Mouse (Mus musculus) lung, adult 18-20 months (tissue): ENCODE measurements around the gene Diablo.

Experiments used
- DNase-seq, 2 experiments: peaks; one replicate each; pipeline ENCODE4 v3.0.0; 2022; ENCODE audit warnings: mixed read lengths in 2 of 2

The Diablo gene

DNA sequence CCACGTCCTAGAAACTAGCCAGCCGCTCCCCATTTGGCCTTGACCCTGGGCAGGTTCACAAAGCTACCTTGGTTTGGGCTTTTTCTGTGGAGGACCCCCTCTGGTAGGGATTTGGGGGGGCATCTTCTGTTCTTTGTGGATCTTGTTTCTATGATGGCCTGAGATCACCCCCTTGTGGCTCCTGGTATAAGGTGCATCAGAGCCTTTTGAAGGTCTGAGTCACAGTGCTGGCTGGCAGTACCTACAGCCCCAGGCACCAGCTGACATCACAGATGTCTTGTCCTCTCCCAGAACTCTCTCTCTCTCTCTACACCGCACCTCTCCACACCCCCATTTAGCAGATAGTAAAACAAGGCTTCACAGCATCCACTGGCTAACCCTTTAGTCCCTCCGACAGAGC, 24.3 kb downstream of the Diablo start:
- no peak for DNase-seq

DNA sequence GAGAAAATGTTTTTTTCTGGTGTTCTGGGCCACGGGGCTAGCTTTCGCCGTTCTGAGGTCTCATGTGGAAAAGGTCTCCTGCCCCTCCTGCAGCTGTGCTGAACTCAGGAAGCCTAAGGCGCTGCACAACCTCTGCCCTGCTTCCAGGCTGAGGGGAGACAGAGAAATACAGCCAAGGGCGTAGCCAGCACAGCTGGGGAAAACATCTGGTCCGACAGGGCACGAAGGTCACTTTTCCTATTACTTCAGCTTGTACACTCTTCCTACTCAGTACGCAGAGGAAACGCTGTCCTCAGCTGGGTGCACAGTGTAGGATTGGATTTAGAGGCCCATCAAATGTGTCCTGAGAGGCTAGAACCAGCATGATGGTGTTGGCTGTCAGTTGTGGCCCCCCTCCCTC, 34.0 kb downstream of the Diablo start:
- DNase-seq, result no peak

DNA sequence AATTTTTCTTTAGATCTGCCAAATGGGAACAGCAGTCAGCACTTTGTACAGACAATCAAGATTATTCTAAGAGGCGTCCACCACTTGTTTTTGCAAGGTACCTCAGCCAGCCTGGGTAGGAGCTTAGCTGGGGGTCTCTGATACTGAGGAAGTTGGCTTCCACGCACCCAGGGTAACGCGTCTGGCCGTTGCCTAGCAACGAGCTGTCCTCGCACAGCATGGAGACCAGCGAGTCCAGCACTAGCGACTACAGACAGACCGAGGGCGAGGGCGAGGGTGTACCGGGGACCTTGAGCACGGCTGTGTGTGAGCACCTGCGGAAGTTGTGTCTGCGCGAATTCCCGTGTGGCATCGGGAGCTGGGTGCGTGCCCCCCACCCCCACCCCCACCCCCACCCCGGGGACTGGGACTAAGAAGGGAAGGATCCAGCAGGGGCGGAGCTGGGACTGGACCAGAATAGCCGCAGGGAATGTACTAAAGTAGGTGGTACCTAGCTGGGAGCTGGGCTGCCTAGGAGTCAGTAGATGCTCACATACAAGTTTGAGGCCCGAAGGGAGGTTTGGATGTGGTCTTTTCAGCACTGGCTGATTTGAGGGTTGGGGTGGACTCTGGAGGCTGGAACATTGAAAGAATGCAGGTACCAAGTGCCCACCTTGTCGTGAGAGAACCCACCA, 34.7 kb downstream of the Diablo start, which contains the start of the genes Lrrc43 and Il31:
Gene Lrrc43, plus strand, starts transcription at position 194 of the 674 bp plus-strand sequence.
Gene Il31, minus strand, starts transcription at position 378 of the 674 bp plus-strand sequence.
- no peak for DNase-seq

DNA sequence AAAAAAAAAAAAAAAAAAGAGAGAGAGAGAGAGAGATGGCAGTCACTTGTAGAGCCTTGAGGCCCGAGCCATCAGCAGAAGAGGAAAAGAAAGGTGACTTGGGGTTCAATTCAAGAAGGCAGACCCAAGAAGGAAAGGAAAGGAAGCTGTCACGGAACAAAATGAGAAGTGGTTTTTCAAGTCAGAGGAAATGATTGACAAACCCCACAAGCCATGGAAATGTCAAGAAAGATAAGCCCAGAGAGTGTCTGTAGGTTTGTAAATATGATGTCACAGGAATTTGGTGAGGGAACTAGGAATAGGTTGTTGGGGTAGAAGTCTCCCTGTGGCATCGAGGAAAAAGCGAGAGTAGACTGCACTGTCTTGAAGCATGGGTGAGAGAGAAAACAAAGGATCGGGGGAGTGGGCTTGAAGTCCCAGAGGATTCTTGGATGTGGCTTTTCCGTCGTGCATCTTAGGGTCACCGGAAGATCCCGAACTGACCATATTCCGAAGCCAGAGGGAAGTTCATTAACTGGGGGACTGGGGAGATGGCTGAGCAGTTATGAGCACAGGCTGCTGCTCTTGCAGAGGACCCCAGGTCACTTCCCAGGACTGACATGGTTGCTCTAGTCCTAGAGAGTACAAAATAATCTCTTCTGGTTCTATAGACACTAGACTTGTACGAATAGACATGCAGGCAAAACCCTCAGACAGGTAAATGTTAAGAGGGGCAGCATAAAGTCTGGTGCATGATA, 36.1 kb downstream of the Diablo start:
- DNase-seq, result no peak

DNA sequence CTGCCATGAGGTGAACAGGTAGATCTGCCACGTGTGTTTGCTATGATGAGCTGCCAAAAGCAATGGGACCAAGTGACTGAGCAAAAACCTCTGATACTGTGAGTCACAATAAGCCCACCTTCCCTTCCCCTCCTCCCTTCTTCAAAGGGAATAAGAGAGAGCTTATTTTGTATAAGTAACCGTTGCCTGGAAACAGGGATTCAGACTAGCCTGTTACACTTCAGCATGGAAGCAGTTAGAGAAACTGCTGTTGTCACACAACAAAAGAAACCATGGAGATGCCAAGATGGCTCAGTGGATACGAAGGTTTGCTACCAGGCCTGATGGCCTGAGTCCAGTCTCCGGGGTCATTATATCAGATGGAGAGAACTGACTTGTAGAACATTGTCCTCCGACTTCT, 50.2 kb downstream of the Diablo start:
- no peak for DNase-seq

DNA sequence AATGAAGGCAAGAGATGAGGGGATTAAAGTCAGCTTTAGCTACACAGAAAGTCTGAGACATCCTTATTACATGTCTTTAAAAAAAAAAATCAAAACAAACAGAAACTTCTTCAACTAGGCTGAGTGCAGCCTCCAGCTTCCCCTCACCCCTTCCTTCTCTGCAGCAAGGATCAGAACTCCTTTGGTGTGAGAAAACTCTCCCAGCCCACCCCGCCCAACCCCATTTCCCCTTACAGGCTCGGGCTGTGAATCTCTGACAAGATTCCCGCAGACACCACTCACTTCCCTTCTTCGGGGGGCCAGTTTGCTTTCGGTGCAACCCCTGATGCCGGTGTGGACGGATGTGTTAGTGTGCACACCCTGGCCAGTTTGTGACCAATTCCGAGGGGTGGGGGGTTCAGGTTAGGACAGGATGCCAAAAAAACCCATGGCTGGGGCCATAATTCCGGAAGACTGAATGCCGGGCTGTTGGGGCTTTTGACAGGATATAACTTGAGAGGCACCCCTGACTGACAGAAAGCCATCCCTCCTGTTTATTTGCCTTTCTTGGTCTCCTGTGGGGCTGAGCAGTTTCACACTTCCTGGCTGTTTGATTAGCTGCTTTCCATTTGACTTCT, 53.1 kb downstream of the Diablo start:
- DNase-seq, result no peak

DNA sequence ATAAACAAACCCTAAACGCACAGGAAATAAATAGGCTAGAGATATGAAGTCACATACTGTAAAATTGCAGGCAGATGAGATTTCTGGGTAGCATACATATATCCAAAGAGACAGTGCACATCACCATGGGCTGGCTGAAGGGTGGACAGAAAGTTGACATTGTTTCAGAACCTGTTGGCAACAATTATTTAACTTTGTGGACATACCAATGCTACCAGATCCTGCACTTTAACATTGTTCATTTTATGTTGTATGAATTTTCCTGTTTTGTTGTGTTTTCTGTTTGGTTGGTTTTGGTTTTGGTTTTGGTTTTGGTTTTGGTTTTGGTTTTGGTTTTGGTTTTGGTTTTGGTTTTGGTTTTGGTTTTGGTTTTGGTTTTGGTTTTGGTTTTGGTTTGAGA, 59.3 kb downstream of the Diablo start:
- DNase-seq, result no peak

DNA sequence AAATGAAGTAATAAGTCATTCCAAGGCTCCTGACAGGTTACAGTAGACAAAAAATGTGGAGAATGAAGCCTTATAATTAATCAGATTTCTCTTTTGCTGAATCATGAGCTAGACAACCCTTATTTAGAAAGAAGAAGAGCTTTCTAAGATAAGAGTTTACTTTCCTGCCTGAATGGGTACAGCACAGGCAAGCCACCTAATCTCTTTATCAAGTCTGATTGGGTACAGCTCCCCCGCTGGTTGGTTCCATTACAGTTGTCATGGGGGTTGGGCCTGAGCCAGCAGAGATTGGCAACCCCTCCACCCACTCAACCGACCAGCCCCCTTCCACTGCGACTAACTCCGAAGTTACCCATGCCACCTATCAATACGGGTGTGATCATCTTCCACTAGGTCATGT, 62.6 kb downstream of the Diablo start:
- DNase-seq, result no peak
